Mouse (Mus musculus) adipose tissue, adult 10 weeks (tissue): Measurements from ENCODE around the gene Rasgef1c. TPM values are rescaled to one million over a fixed set of nuclear protein-coding genes. Genes with fewer than 3 reads are reported as not detected.

Source experiments
- polyA plus RNA-seq: library from polyadenylated mRNA; stranded (reverse); fragments of 350-450 nt; fragmentation: Illumina TruSeq; extraction: RNeasy Lipid Tissue Mini Kit (QIAGEN cat#74804); gene quantifications from one replicate; pipeline ENCODE4 v1.2.3, GENCODE M21; 2014; ENCODE audit warnings: low read depth, low replicate concordance

Gene Rasgef1c
- polyA plus RNA-seq: 0.22 TPM

DNA sequence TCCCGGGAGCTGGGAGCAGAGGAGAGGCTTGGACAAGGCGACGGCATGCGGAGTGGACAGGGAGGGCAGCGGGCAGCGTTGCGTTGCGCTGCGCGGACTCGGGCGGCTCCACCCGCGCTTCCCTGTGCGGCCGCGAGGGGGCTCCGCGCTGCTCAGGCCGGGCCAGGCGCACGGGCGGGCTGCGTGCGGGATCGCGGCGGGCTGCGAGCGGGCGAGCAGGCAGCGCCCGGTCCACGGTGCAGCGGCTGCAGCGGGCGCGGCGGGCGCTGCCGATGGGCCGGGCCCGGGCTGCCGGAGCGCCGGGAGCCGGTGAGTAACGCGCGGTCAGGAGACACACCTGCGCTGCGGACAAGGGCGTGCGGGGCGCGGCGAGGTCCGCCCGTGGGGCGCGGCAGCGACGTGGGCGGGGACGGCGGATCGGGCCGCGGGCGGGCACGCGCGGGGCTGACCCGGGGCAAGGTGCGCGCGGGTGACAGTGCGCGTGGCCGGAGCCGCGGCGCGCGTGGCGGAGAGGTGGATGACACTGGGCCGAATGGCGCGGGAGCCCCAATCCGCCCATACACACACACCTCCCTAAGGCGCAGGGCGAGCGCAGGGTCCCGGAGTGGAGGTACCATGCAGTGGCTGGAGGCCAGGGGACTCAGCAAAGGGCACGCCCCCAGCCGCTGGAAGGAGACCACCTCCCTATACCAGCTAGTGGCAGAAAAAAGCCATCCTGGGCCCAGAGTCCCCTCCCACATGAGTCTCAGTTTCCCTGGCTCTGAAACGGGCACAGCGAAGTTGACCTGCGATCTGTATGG lies at the start of gene Rasgef1c:
Rasgef1c (plus strand) TSS at position 177 of the 800 bp plus-strand sequence.

DNA sequence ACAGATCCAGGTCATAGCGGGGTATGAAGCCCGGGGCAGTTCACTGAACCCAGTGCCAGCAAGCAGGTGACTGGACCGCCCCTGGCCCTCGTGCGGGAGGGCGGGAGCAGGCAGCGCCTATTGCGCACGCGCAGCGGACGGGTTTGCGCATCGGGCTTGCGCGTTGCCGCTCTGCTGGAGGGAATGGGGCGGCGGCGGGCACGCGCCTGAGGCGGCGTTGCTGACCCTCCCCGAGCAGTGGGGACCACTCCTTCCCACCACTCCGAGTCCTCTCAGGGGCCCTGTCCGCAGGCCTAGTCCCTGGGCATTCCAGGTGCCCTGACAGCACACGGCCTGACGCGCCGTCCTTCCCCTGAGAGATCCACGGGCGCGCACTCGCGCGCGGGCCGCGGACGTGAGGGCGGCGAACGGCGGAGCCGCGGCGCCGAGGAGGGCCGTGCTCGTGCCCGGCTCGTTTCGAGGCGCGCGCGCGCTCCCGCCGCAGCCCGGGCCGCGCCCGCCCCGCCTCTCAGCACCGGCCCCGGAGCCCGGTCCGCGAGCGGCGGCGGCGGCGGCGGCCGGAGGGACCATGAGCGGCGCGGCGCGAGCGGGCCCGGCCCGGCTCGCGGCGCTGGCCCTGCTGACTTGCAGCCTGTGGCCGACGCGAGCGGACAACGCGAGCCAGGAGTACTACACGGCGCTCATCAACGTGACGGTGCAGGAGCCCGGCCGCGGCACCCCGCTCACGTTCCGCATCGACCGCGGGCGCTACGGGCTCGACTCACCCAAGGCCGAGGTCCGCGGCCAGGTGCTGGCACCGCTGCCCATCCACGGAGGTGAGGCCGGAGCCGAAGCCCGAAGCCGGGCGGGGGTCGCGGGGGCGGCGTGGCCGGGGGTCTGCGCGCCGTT lies 123.4 kb downstream of the Rasgef1c start, which contains the start of gene Rnf130:
Rnf130 (plus strand) TSS at position 514 of the 888 bp plus-strand sequence.

Other genes starting within 250 kb of the Rasgef1c start
- gene Scgb3a1, start 238.2 kb upstream of the Rasgef1c start, polyA plus RNA-seq: not detected
- 31.9 TPM for gene Cnot6, start 189.1 kb upstream of the Rasgef1c start, polyA plus RNA-seq
- 16.5 TPM for gene Gfpt2, start 107.7 kb upstream of the Rasgef1c start, polyA plus RNA-seq
- gene Mapk9, start 55.1 kb upstream of the Rasgef1c start, polyA plus RNA-seq: 60.6 TPM
- gene Rnf130, start 123.5 kb downstream of the Rasgef1c start, polyA plus RNA-seq: 91.5 TPM
- gene Tbc1d9b, start 229.6 kb downstream of the Rasgef1c start, polyA plus RNA-seq: 59.2 TPM